Mouse (Mus musculus) forebrain, postnatal 0 days (tissue): ENCODE results near the gene Slc4a5. TPM values are rescaled to one million over a fixed set of nuclear protein-coding genes. Genes with fewer than 3 reads are reported as not detected.

Experiments used
- ATAC-seq: fragments of 200-750 bp; cut with Nextera tagmentation; 2 replicates; pipeline ENCODE4 v1.8.0; 2017; ENCODE audit warnings: mild to moderate bottlenecking, moderate library complexity
- DNase-seq: peaks from one replicate; pipeline ENCODE4 v3.0.0-alpha.2; 2015
- H3K27ac ChIP-seq: fragments of 300-500 bp; sonication (generic); 2 replicates; pipeline ENCODE4 v1.5.1; 2014; ENCODE audit warnings: low read depth, mild to moderate bottlenecking, antibody characterized with exemption, low read length, moderate library complexity, mixed read lengths
- H3K27me3 ChIP-seq: fragments of 300-500 bp; sonication (generic); 2 replicates; pipeline ENCODE4 v1.6.1; 2014; ENCODE audit warnings: mild to moderate bottlenecking, low read length, mixed read lengths; ENCODE audit not compliant: insufficient read depth
- H3K36me3 ChIP-seq: fragments of 300-500 bp; sonication (generic); 2 replicates; pipeline ENCODE4 v1.6.1; 2014; ENCODE audit warnings: mild to moderate bottlenecking, moderate library complexity; ENCODE audit not compliant: insufficient read depth
- H3K4me1 ChIP-seq: fragments of 300-500 bp; sonication (generic); 2 replicates; pipeline ENCODE4 v1.6.1; 2014; ENCODE audit warnings: antibody characterized with exemption; ENCODE audit not compliant: insufficient read depth
- H3K4me2 ChIP-seq: fragments of 300-500 bp; sonication (generic); 2 replicates; pipeline ENCODE4 v1.6.1; 2014; ENCODE audit warnings: low read depth, mild to moderate bottlenecking, moderate library complexity
- H3K4me3 ChIP-seq: fragments of 300-500 bp; sonication (generic); 2 replicates; pipeline ENCODE4 v1.5.1; 2014; ENCODE audit warnings: low read depth, low read length, mixed read lengths
- H3K9ac ChIP-seq: fragments of 300-500 bp; sonication (generic); 2 replicates; pipeline ENCODE4 v1.6.1; 2014; ENCODE audit warnings: mild to moderate bottlenecking
- H3K9me3 ChIP-seq: fragments of 300-500 bp; sonication (generic); 2 replicates; pipeline ENCODE4 v1.6.1; 2016; ENCODE audit warnings: low read length
- CTCF ChIP-seq: sonication (generic); IDR thresholded peaks from 2 replicates; pipeline ENCODE4 v1.5.1; 2016; ENCODE audit warnings: antibody characterized with exemption, control low read depth, low read depth
- WGBS: fragments of 180-500 bp; shearing (Covaris S2); extraction: QIAGEN DNeasy Blood & Tissue Kit; methylation state at CpG from one replicate; pipeline ENCODE4 v1.1.7; 2014; 5-methylcytosine and 5-hydroxymethylcytosine counted together
- polyA plus RNA-seq: library from polyadenylated mRNA; unstranded; fragments of >200 nt; fragmentation: Nextera tagmentation; extraction: Ambion mirVana; gene quantifications from 2 replicates; pipeline ENCODE4 v1.2.1, GENCODE M21; 2015
- total RNA-seq: library from RNA; depleted of rRNA; stranded (reverse); fragments of >200 nt; gene quantifications from 2 replicates; pipeline ENCODE4 v1.2.3, GENCODE M21; 2014; rRNA removed

Gene Slc4a5
- total and polyA plus RNA-seq, 2 experiments from 2014 or later, result 1.3 TPM

DNA sequence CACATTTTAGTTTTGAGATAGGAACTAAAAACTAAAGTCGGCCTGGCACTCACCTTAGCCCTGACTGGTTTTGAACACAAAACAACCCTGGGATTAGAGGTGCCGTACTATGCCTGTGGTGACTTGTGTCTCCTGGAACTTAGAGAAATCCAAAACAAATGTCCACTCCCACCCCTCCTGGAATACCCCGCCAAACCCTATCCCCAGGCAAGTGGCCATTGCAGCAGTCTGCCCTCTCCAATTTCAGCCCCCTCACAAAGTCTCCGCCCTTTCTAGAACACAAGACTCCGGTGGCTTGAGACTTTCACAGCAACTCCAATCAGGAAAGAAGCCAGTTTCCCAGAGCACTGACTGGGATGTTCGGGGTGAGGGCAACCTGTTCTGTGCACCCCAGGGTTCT lies 129.2 kb downstream of the Slc4a5 start, which contains the start of gene Bola3:
TSS of gene Bola3 (plus strand) at position 275 of the 400 bp plus-strand sequence.
- peak within 1 kb of the TSS; percentile 92 for H3K9ac ChIP-seq
- no peaks in the 10 kb centered on the region for H3K9me3 ChIP-seq
- TF ChIP-seq CTCF, result no peak
- peaks cover 9% of the 10 kb centered on the region for H3K36me3 ChIP-seq
- H3K4me3 ChIP-seq, result peak within 1 kb of the TSS; percentile 79
- peak within 1 kb of the TSS; percentile 75 for H3K4me2 ChIP-seq
- no peaks in the 10 kb centered on the region for H3K4me1 ChIP-seq
- DNase-seq, result no peak
- ATAC-seq, result peak; percentile 45
- WGBS, result 33% methylated on average over 6 of the region's 6 CpGs
- H3K27me3 ChIP-seq, result no peaks in the 10 kb centered on the region
- H3K27ac ChIP-seq, result peak within 1 kb of the TSS; percentile 57

DNA sequence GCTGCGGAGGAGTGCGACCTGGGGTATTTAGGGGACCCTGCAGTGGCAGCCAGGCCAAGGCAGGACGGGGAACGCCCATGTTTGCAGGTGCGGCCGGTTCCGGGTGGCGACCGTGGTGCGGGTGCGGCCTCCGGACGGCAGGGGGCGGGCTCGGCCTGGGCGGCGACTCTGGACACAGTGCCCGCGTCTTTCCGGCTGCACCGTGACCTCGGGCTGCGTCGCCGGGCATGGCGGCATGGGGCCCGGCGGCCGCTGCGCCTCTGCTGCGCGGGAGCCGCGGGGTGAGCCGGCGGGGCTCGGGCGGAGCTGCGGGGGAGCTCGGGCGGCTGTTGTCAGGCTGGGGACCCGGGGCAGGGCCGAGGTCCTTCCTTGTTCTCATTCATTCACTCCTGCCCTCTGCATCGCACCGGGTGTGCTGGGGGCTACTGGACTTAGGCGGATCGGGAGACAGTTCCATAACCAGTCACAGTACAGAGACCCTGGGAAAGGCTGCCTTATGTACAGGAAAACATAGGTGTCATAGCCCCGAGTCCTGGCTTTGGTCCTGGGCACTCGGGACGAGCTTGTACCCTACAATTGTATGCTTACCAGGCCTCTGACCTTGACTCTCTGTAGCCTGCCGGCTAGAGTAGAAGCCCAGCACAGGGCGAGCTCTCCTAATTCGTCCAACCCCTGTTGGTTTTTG lies 129.8 kb downstream of the Slc4a5 start:
- peak overlapping the region; percentile 75 for H3K4me2 ChIP-seq
- peak overlapping the region; percentile 92 for H3K9ac ChIP-seq
- peak overlapping the region; percentile 79 for H3K4me3 ChIP-seq
- H3K27me3 ChIP-seq, result no peaks in the 10 kb centered on the region
- under 1% methylated on average over 53 of the region's 53 CpGs for WGBS
- no peaks in the 10 kb centered on the region for H3K4me1 ChIP-seq
- peak overlapping the region; percentile 57 for H3K27ac ChIP-seq
- peaks cover 15% of the 10 kb centered on the region for H3K36me3 ChIP-seq
- DNase-seq, result peak; percentile 83
- peak; percentile 86 for TF ChIP-seq CTCF
- peak; percentile 97 for ATAC-seq
- H3K9me3 ChIP-seq, result no peaks in the 10 kb centered on the region

DNA sequence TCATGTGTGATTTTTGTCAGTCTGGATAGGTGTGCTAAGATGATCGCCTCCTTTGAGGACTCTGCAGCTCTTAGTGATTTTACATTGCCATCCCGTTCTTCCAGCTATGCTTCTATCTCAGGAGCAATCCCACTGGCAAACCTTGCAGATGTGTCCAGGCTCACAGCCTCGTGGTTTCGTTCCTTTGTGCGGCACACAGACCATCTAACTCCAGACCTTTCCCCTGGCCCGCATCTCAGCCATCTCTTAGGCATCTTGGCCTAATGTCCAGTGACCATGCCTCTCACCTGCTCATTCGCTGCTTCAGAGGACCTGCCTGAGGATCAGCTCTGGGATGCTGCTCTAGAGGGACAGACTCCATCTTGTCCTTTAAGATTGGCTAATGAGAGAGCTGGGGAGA lies 130.5 kb downstream of the Slc4a5 start:
- WGBS, result 82% methylated on average over 7 of the region's 7 CpGs
- peaks cover 22% of the 10 kb centered on the region for H3K36me3 ChIP-seq
- H3K27ac ChIP-seq, result no peak overlapping the region
- no peaks in the 10 kb centered on the region for H3K4me1 ChIP-seq
- H3K9me3 ChIP-seq, result no peaks in the 10 kb centered on the region
- peak overlapping the region; percentile 75 for H3K4me2 ChIP-seq
- ATAC-seq, result no peak
- H3K9ac ChIP-seq, result peak overlapping the region; percentile 92
- peak overlapping the region; percentile 79 for H3K4me3 ChIP-seq
- no peak for DNase-seq
- no peak for TF ChIP-seq CTCF
- H3K27me3 ChIP-seq, result no peaks in the 10 kb centered on the region

DNA sequence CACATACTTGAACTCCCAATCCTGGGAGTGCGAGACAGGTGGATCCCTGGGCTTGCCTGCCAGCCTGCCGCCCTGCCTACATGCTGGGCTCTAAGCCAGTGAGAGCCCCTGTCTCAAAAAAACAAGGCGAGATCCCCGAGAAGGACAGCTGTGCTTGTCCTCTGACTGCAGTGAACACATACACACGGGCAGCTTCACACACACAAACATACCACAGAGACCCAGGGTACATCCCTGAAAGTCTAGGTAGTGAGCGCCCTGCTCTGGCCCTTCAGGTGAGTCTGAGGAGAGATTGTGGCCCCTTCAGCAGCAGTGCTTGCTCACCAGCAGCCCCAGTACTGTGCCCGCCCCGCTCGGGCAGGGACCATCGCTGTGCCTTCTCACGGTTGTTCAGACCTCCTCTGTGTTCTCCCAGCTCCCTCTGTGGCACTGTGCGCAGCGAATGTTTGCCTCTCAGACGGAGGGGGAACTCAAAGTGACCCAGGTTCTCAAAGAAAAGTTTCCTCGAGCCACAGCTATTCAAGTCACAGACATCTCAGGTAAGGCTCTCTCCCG lies 131.3 kb downstream of the Slc4a5 start:
- 87% methylated on average over 16 of the region's 16 CpGs for WGBS
- no peak overlapping the region for H3K4me2 ChIP-seq
- no peak for TF ChIP-seq CTCF
- no peak overlapping the region for H3K4me3 ChIP-seq
- no peaks in the 10 kb centered on the region for H3K4me1 ChIP-seq
- H3K36me3 ChIP-seq, result peaks cover 26% of the 10 kb centered on the region
- no peaks in the 10 kb centered on the region for H3K9me3 ChIP-seq
- H3K27ac ChIP-seq, result no peak overlapping the region
- H3K27me3 ChIP-seq, result no peaks in the 10 kb centered on the region
- DNase-seq, result no peak
- H3K9ac ChIP-seq, result no peak overlapping the region
- ATAC-seq, result no peak

DNA sequence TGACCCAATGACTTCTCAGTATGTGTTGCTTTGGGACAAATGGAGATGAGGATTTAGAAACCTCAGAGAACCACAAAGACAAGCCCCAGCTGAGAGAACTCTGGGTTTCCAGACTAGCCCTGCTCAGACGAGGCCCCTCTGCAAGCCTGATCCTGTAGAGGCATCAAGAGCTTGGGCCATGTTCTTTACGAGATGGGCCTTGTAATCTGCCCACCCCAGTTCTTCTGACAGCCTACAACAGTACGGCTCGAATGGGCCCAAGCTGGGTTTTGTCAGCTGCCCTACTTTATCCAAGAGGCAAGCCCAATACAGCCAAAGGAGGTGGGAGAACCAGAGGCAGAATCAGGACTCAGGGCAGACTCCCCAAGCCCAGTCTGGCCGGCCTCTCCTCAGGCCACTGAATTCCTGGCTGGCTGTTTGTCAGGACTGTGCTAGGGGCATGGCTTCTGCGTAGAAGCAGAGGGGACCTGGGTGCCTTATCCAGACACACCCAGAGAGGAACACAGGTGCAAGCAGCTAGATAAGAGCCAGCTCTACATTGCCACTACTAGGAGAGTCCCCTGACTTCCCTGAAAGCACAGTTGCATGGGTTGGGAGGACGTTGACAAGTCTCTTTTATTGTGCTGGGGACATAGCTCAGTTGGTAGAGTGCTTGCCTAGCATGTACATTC lies 132.0 kb downstream of the Slc4a5 start:
- Histone ChIP-seq H3K9ac (no peak overlapping the region), H3K27ac (no peak overlapping the region), H3K4me3 (no peak overlapping the region), H3K36me3 (peaks cover 26% of the 10 kb centered on the region), H3K4me1 (no peaks in the 10 kb centered on the region), H3K27me3 (no peaks in the 10 kb centered on the region), H3K9me3 (no peaks in the 10 kb centered on the region), H3K4me2 (no peak overlapping the region)
- 89% methylated on average over 7 of the region's 7 CpGs for WGBS
- TF ChIP-seq CTCF, result no peak
- ATAC-seq, result no peak
- no peak for DNase-seq

DNA sequence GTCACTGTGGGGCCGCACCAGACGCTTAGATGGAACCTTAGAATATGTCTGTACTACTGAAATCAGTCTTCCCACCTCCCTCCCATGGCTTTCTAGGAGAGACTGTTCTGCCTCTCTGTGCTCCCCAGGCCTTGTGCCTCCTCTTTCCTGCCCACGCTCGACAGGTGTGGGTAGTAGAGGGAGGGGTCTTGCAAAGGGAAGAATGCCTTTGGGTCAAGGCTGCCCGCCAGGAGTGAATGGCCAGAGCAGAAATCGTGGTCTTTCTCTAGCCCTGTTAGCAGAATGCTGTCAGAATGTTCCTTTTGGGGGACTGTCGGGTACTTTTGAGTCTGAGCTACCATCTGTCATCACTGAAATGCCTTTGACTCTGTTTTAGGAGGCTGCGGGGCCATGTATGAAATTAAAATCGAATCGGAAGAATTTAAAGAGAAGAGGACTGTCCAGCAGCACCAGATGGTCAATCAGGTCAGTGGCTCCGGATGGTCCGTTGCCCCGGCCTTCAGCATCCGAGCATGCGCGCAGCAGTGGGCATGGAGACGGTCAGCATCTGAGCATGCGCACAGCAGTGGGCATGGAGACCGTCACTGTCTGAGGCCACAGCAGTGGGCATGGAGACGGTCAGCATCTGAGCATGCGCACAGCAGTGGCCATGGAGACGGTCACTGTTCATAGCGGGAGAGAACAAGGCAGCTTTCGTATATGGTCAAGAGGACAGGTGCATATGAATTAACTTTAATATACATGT lies 133.2 kb downstream of the Slc4a5 start:
- no peaks in the 10 kb centered on the region for H3K4me1 ChIP-seq
- peaks cover 26% of the 10 kb centered on the region for H3K36me3 ChIP-seq
- no peak overlapping the region for H3K27ac ChIP-seq
- 95% methylated on average over 24 of the region's 24 CpGs for WGBS
- no peaks in the 10 kb centered on the region for H3K9me3 ChIP-seq
- no peak overlapping the region for H3K9ac ChIP-seq
- H3K4me2 ChIP-seq, result no peak overlapping the region
- no peaks in the 10 kb centered on the region for H3K27me3 ChIP-seq
- no peak overlapping the region for H3K4me3 ChIP-seq
- no peak for TF ChIP-seq CTCF
- no peak for DNase-seq
- no peak for ATAC-seq

Other genes starting within 250 kb of the Slc4a5 start
- 3.3 and 3.6 TPM in 2 replicates for gene Dok1, start 186.4 kb upstream of the Slc4a5 start, total RNA-seq
- 1.4 and 1.5 TPM in 2 replicates for gene Dok1, start 186.4 kb upstream of the Slc4a5 start, polyA plus RNA-seq
- 3.5 and 4.7 TPM in 2 replicates for gene Loxl3, start 185.7 kb upstream of the Slc4a5 start, total RNA-seq
- 4.3 and 4.5 TPM in 2 replicates for gene Loxl3, start 185.7 kb upstream of the Slc4a5 start, polyA plus RNA-seq
- 85.9 and 146 TPM in 2 replicates for gene Aup1, start 165.3 kb upstream of the Slc4a5 start, total RNA-seq
- gene Aup1, start 165.3 kb upstream of the Slc4a5 start, polyA plus RNA-seq, result 126 and 129 TPM in 2 replicates
- gene Htra2, start 164.6 kb upstream of the Slc4a5 start, total RNA-seq, result 46.1 and 47.0 TPM in 2 replicates
- gene Htra2, start 164.6 kb upstream of the Slc4a5 start, polyA plus RNA-seq, result 75.1 and 81.0 TPM in 2 replicates
- 0.05 TPM in 1 of 2 replicates, not detected in the other for gene Dqx1, start 162.0 kb upstream of the Slc4a5 start, total RNA-seq
- 0.11 and 0.13 TPM in 2 replicates for gene Dqx1, start 162.0 kb upstream of the Slc4a5 start, polyA plus RNA-seq
- gene Tlx2, start 149.5 kb upstream of the Slc4a5 start, total RNA-seq, result not detected in 2 replicates
- gene Tlx2, start 149.5 kb upstream of the Slc4a5 start, polyA plus RNA-seq, result not detected in 2 replicates
- 16.1 and 18.8 TPM in 2 replicates for gene Pcgf1, start 142.0 kb upstream of the Slc4a5 start, total RNA-seq
- 30.7 and 30.8 TPM in 2 replicates for gene Pcgf1, start 142.0 kb upstream of the Slc4a5 start, polyA plus RNA-seq
- gene Lbx2, start 133.5 kb upstream of the Slc4a5 start, total RNA-seq, result 0.46 TPM in 1 of 2 replicates, not detected in the other
- gene Lbx2, start 133.5 kb upstream of the Slc4a5 start, polyA plus RNA-seq, result 0.33 TPM in 1 of 2 replicates, not detected in the other
- gene Ccdc142, start 118.2 kb upstream of the Slc4a5 start, total RNA-seq, result 15.3 and 16.6 TPM in 2 replicates
- gene Ccdc142, start 118.2 kb upstream of the Slc4a5 start, polyA plus RNA-seq, result 2.1 and 5.6 TPM in 2 replicates
- gene Gm42688, start 118.2 kb upstream of the Slc4a5 start, total RNA-seq, result 7.0 and 9.5 TPM in 2 replicates
- 2.4 and 2.9 TPM in 2 replicates for gene Gm42688, start 118.2 kb upstream of the Slc4a5 start, polyA plus RNA-seq
- gene Mrpl53, start 110.8 kb upstream of the Slc4a5 start, total RNA-seq, result 64.6 and 102 TPM in 2 replicates
- gene Mrpl53, start 110.8 kb upstream of the Slc4a5 start, polyA plus RNA-seq, result 126 and 141 TPM in 2 replicates
- 39.7 and 43.5 TPM in 2 replicates for gene Mogs, start 104.3 kb upstream of the Slc4a5 start, total RNA-seq
- gene Mogs, start 104.3 kb upstream of the Slc4a5 start, polyA plus RNA-seq, result 15.7 and 17.4 TPM in 2 replicates
- gene Wbp1, start 98.3 kb upstream of the Slc4a5 start, total RNA-seq, result 129 and 151 TPM in 2 replicates
- gene Wbp1, start 98.3 kb upstream of the Slc4a5 start, polyA plus RNA-seq, result 104 and 109 TPM in 2 replicates
- gene Ino80b, start 94.4 kb upstream of the Slc4a5 start, total RNA-seq, result 40.1 and 44.5 TPM in 2 replicates
- gene Ino80b, start 94.4 kb upstream of the Slc4a5 start, polyA plus RNA-seq, result 14.9 and 15.3 TPM in 2 replicates
- 17.1 and 19.4 TPM in 2 replicates for gene Rtkn, start 84.4 kb upstream of the Slc4a5 start, total RNA-seq
- 7.9 and 8.1 TPM in 2 replicates for gene Rtkn, start 84.4 kb upstream of the Slc4a5 start, polyA plus RNA-seq
- 11.1 and 13.4 TPM in 2 replicates for gene Wdr54, start 63.4 kb upstream of the Slc4a5 start, total RNA-seq
- 19.7 and 24.1 TPM in 2 replicates for gene Wdr54, start 63.4 kb upstream of the Slc4a5 start, polyA plus RNA-seq
- 17.0 and 17.5 TPM in 2 replicates for gene 1700003E16Rik, start 63.4 kb upstream of the Slc4a5 start, total RNA-seq
- 13.9 and 18.3 TPM in 2 replicates for gene 1700003E16Rik, start 63.4 kb upstream of the Slc4a5 start, polyA plus RNA-seq
- 97.3 and 126 TPM in 2 replicates for gene Dctn1, start 53.9 kb upstream of the Slc4a5 start, total RNA-seq
- gene Dctn1, start 53.9 kb upstream of the Slc4a5 start, polyA plus RNA-seq, result 132 and 152 TPM in 2 replicates
- 18.6 and 31.9 TPM in 2 replicates for gene Mthfd2, start 106.1 kb downstream of the Slc4a5 start, total RNA-seq
- 19.0 and 21.5 TPM in 2 replicates for gene Mthfd2, start 106.1 kb downstream of the Slc4a5 start, polyA plus RNA-seq
- 31.0 and 32.4 TPM in 2 replicates for gene Mob1a, start 106.2 kb downstream of the Slc4a5 start, total RNA-seq
- 9.3 and 9.5 TPM in 2 replicates for gene Mob1a, start 106.2 kb downstream of the Slc4a5 start, polyA plus RNA-seq
- 6.6 and 7.7 TPM in 2 replicates for gene Bola3, start 129.3 kb downstream of the Slc4a5 start, total RNA-seq
- 50.2 and 55.7 TPM in 2 replicates for gene Bola3, start 129.3 kb downstream of the Slc4a5 start, polyA plus RNA-seq
- gene Tet3, start 239.3 kb downstream of the Slc4a5 start, total RNA-seq, result 23.2 and 27.7 TPM in 2 replicates
- gene Tet3, start 239.3 kb downstream of the Slc4a5 start, polyA plus RNA-seq, result 38.0 and 49.4 TPM in 2 replicates